Mouse (Mus musculus) adrenal gland, postnatal 25 days (tissue): ENCODE measurements at regions not wholly inside any gene's neighbourhood (a gene's known extent, or its start where the extent isn't known, plus 50 kb on each side); places are given as distances from the start of the nearest gene placed in this dataset.
"Not testable (repeated sequence)": the region's sequence is repeated elsewhere in the genome, so short reads cannot be mapped to it uniquely, and the experiment has no call there.

ENCODE experiments used
- DNase-seq: peaks from one replicate; pipeline ENCODE4 v3.0.0; 2021; ENCODE audit warnings: mixed read lengths

DNA sequence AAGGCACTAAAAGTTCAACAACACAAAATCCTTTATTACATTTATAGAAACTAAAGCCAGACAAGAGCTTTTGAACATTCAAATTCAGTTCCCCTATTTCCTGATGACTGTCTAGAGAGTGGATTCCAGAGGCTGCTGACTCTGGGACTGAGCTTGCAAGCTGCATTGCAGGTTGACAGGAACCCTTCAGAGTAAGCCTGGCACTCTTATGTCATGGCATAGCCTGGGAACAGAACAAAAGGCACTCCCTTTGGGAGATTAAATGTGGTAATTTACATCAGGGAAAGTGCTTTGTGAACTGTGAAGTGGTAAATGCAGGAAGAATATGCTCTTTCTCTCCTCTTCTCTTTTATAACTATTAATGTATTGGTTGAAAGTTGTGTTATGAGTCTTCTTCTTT is 847.3 kb downstream of the Bcl11a start:
- no peak for DNase-seq

DNA sequence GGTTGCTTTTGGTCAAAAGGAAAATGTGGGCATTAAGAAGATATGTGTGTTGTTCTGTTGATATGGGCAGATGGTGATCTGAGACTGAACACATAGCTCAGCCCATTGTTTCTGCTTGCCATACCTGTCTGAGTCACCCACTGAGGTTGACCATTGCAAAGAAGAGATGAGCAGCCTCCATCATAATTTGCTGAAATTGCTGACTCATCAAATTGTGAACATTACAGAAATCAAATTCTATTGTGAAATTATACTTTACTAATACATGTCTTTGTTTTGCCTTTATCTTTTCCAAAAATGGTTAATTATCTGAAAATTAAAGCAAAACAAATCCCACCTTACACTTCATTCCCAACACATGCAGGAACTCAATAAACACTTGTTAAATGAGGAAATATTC is 865.8 kb downstream of the Bcl11a start:
- DNase-seq: no peak

DNA sequence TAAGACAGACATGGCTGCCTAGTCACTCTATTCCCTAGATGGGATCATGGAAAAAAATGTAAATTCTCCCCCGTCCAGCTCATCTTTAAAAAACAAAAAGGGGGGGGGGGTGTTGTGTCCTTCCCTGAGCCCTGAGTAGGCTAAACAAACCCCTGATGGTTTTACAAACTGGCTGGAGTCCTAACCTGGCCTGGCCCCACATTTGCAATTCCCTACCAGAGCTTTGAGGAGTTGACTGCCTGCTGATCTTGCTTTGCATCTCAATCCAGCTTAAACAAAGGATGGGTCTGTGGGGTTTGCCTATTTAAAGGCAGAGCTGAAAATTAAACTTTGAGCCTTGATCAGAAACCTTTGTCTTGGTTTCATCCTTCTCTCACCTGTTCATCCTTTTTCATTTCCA is 873.3 kb downstream of the Bcl11a start:
- no peak for DNase-seq

DNA sequence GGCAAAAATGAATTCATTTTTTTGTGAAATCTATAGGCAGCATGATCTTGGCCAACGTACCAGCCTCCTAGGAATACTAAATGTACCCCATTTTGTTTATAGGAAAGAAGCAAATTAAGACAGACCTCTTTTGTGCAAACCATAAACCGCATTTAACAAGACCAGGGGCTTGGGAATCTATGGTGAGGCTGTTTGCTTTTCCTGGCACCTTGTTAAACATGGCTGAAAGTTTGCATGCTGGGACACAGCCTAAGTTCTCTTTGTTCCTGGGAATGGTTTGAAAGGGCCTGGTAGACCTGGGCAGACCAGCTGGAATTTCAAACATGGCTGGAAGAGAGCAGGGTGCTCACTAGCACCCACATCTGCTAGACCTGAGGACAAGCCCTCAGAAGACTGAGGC is 894.5 kb downstream of the Bcl11a start:
- no peak for DNase-seq

DNA sequence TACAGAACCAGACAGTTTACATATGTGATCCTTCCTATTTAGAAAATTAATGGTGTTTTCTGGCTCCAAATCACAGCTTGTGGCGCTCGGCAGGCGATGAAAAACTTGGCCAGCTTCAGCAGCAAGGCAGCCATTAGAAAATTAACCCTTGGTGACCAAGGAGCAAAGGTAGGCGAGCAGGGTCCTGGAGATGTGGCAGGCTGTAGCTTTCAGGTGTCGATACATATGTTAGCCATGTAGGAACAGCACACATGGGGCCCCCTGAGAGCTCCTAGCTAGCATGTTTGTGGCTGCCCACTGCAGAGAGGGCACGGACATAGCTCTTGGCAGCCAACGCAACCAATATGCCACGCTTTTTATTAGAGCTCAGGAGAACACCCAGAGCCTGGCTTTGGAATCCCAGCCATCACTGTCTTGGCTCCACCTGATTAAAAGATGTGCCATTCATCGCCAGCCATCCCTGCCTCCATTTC is 902.4 kb downstream of the Bcl11a start:
- peak; percentile 1 for DNase-seq

DNA sequence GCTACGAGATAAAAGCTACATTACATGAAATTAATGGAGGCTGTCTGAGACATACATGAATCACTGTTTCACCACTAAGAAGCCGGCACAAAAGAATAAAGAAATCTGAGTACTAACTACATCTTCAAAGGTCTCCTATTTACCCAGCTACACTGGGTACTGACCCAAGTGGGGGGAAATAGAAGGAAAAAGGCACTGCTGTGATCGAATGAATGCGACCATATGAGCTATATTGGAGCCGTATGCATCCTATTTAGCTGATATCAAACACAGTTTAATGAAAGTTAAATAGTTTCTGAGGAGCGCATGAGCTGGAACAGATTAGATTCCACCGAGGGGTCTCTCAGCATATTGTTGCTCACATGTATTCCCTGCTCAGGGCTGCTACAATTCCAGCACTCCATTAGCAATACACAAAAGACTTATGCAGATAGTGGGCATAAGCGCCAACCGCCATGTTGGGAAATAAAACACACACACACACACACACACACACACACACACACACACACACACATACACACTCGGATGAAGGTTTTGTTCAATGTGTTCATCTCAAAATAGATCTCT is 905.3 kb downstream of the Bcl11a start:
- DNase-seq: no peak

DNA sequence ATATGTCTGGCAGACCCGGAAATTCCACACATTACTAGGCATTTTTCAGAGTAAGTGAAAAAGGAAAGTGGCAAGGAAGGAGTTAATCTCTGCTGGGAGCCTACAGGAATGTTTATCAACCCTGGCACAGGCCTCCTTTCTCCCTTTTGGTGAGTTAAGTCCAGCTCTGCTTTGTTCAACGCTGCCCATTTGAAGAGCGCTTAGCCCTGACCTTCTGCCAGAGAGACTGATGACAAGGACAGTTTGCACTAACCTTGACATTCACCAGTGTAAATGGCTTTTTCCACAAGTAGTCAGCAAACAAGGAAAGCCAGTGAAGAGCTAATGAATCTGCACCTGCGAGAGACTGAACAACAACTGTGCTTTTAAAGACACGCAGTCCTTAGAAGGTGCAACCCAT is 927.6 kb downstream of the Bcl11a start:
- peak; percentile 45 for DNase-seq

DNA sequence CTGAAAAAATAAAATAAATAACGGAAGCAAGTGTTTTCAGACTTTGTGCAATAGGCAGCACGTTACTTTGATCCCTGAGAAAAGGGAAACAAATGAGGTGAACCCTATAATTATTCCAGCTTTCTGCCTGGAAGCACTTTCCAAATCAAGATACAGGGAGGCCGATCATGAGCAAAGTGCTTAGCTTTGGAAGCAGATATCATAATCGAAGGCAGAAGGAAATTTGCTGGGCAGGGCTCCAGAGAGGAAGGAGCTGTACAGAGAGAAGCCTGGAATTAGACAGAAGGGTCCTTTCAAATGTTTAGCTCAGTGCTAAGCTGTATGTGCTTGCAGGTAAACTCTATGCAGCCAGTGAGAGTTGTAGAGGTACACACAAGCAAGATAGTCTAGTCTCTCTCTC is 948.9 kb downstream of the Bcl11a start:
- DNase-seq: no peak

DNA sequence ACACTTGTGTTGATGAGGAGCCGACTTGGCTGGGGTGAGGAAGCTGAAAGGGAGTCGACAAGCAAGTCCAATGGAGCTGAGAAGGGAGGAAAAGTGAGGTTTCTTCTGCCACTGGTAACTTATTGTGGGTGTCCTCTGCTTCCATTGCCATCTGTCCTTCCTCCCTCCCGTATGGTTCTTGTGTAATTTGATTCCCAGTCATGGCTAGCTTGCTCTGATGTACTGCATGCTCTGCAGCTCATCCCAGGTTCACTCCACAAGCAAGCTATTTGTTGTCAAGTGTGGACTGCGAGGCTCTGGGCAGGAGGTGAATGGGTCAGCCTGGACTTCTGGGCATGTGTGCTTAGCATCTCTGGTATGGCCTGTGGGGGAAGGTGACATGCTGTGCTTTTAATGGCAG is 963.1 kb downstream of the Bcl11a start:
- DNase-seq: no peak

DNA sequence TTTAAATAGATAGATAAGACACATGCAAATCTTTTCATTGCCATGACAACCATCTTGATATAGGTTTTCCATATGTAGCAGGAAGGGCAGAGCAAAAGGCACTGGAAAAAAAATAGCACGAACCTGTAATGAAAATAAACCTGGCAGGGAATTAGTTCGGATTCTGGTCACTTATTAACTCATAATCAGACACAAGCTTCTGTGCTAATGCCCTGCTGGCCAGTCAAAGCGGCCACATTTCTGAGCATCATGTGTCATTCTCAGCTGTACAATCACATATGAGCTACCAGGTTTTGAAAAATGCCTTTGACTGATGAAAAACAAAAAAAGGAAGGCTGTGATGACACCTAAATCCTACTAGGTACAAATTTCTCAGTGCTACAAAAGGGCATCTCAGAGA is 964.9 kb downstream of the Bcl11a start:
- no peak for DNase-seq

DNA sequence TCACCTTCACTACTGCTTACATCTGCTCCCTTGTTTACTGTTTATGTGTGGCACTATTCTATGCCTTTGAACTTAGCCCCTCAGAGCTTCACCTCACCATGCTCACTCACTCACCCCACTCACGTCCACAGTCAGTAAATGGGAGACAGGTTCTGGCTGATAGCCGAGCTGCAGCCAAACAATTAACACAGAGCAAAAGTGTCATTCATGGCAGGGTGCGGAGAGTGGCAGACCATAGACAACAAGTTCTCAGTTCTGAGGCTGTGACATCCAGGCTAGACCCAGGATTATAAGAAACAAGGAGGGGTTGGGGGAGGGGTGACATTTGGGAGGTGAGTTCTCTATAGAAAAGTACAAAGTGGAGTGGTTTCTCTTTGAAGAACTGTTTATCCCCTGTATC is 967.5 kb downstream of the Bcl11a start:
- no peak for DNase-seq

DNA sequence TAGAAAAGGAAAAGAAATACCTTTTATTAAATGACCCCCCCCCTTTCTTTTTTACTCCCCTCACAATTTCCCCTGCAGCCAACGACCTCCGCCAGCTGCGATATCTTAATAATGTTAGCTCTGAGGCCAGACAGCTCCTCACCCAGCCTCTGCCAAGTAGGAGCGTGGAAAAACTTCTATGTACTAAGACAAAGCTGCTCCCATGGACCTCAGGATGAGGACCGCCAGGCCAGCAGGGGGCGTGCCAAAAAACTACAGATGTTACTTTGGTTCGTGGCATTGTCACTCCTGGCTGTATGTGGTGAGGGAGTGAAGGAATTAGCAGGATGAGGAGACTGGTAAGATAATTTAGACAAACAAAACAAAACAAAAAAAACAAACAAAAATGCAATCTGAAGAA is 968.1 kb downstream of the Bcl11a start:
- DNase-seq: no peak

DNA sequence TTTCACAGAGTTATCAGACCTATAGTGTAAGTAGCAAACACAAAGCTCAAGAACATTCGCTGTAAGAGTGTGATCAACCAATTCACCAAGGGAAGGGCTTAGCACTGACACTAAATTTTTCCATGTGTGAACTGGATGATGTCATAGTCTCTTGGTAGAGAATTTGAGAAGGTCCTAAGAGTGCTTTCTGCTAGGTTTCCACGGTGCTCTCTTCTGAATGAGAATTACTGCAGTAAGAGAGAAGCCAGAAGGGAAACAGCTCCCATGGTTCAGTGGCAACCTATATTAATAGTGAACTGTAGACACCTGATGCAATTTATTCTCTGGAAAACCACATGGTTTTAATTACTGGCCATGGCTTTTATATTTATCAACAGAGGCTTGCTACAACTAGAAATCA is 977.8 kb downstream of the Bcl11a start:
- DNase-seq: no peak

DNA sequence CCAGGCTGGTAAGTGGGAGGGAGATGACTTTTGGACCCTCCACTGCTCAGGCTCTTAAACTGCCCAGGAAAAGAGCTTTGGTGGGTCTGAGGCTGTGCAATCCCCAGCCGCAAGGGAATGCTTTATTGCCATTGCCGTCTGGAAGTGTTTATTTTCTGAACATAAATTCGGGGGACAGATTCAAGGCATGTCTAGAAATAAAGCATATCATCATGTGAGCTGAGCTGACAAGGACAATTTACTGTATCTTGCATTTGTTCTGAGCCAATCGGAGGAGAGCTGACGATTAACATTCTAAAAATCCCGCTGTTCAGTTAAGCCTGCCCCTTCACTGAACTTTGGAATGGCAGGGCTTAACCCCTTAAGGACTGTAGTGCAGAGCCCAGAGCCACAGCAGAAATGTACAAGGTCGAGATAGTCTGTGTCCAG is 979.3 kb downstream of the Bcl11a start:
- DNase-seq: no peak

DNA sequence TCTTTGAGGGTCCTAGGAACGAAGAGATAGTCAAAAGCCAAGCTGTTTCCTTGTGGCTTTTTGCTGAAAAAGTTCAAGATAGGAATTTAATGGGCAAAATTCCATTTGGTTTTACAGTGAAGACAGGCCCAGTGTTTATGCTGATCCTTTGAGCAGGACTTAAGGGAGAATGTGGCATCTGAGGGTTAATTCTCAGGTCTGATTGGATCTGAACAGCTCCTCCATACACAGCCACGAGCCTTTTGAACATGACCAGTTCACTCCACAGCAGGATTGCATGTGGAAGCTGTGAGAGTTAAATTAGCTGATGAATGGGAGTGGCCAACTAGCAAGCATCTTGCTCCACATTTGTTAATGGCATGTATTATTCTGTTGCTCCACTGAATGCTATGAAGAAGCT is 979.7 kb downstream of the Bcl11a start:
- no peak for DNase-seq

DNA sequence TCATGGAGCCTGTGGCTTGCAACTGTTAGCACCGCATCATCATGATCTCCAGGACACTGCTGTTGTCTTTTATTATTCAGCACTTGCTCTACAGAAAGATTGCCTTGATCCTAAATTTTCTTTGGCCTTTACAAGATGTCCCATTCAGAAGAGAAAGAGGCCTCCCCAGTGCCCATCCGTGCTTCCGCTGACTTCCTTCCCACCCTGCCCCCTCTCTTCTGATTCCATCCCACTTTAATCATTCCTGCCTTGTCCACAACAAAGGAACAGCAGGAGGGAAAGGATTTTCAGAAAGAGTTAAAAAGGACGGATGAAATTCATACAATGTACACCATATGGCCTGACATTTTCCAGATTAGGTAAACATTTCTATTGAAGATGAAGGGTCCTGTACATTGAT is 985.2 kb downstream of the Bcl11a start:
- DNase-seq: no peak

DNA sequence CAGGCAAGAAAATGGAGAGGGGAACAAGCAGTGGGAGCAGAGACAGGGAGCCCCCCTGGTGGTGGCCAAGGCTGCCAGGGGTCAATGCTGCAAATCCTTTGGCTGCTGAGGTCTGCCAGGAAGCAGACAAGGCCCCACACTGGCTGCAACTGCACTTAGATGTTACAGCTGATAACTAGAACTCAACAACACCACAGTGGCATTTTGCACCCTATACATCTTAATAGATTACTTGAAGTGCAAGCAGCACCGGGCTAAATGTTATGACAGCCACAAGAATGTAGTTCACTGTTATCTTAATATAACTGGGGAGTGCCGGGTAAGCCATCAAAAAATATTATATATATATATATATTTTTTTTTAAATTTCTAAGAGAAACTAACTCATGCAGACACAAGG is 986.1 kb downstream of the Bcl11a start:
- DNase-seq: no peak

DNA sequence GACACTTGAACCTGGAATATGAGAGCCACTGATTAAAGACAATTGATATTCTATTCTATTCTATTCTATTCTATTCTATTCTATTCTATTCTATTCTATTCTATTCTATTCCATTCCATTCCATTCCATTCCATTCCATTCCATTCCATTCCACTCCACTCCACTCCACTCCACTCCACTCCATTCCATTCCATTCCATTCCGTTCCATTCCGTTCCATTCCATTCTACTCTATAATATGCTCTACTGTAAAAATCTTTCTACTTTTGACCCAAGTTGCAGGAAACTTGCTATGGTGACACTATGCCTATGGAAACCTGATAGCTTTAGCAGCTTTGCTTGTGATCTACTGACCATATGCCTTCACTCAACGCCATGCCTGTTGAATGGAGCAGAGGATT is 1022.1 kb downstream of the Bcl11a start:
- DNase-seq: not testable (repeated sequence)

DNA sequence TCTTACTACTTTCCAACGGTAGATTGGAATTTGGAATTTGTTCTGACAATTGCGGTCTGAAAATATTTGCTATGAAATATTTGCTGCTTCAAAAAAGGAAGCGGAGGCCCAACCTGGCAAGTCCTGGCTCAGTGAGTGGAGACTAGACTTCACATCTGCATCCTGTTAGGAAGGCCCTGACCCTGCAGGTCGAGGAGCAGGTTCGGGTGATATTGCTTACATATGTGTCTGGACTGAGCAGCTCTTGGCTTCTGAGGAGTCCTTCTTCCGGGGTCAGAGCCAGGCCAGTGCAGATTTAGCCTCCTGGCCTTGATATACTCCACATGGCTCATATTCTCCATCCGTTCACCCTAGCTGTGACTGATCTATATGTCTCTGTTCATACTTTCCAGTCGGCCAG is 1026.6 kb downstream of the Bcl11a start:
- no peak for DNase-seq

DNA sequence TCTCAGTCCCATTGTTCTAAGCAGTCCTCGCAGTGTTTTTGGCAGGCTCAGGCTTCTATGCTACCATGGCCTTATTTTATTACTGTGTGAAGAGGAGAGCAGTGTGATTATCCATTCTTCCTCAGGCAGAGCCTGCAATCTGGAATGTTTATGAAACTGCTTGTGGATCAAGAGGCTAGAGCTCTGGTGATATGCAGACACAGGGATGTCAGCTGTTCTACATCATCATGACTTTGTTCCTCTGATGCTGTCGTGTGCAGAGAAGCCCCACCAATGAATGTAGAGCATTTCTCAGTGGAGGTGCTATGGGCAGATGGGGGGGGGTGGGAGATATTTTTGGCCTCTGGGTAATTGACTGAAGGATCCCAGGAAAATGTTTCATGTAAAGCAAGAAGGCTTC is 1046.6 kb downstream of the Bcl11a start:
- no peak for DNase-seq

DNA sequence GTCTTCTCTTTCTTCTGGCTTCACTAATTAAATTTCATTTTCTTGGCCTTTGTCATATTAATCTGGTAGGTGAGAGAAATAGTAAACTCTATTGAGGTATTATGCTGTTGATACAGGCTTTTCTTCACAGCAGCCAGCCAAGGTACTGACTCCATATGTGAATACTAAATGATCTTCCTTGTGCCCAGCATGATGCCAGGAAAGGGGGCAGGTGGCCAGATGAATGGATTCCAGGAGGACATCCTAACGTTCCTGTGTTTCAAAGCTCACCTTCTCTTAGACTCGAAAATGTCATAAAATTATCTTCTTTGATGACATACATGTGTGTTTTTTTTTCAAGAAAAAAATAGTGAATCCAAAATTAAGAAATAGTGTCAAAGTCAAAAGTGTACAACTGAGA is 1064.4 kb downstream of the Bcl11a start:
- no peak for DNase-seq

DNA sequence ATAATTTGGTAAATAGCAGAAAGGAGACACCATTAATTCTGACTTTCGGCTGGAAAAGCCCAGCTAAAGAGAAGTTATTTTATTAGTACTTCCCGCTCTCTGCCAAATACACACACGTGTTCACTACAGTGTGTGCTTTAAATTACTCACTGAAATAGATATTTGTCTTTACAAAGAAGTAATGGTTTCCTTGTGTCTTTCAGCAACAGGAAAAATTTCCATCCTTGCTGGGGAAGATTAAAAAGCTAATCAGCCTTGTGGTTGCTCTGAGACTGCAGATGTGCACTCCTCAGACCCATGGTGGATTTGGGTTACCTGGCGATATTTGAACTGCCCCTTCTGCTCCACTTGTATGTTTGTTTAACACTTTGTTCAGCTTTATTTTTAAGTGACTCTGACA is 1065.0 kb downstream of the Bcl11a start:
- DNase-seq: no peak

DNA sequence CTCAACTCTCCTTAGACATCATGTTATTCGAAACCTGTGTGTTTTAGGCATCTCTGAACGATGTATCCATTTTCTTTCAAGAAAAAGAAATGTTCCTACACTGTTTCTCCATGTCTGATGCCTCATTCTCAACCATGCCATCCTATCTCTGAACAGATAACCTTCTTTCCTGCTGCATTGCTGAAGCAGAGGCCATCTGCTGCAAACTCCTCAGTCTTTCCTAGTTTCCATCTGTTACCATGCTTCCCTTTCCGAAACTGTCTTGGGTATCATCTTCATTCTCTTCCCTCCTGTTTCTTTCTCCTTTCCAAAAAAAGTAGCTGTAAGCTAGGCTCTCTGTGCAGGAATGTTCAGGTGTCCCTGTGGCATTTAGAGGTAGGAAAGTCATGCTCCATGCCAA is 1063.3 kb downstream of the 5730522E02Rik start:
- DNase-seq: no peak

DNA sequence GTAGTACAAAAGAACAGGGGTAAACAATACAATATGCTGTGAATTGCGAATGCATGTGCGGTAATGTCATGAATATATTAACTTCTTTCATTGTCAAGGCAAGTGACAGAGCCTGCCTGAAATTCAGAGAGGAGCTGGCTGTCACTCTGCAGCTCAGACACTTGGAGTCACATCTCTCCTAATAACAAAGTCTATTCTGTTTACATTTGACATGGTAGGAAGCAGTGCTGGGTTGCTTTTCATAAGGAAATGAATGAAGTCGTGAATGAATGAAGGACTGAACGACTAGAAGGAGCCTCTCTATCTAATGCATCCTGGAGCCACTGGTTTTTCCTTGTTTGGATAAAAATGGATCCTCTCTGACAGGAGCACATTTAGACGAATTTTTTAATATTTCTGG is 1053.9 kb downstream of the 5730522E02Rik start:
- no peak for DNase-seq
